Mouse (Mus musculus): ENCODE results near the gene Epsti1.
"Not testable (repeated sequence)": the region's sequence is repeated elsewhere in the genome, so short reads cannot be mapped to it uniquely, and the experiment has no call there.

The Epsti1 gene

DNA sequence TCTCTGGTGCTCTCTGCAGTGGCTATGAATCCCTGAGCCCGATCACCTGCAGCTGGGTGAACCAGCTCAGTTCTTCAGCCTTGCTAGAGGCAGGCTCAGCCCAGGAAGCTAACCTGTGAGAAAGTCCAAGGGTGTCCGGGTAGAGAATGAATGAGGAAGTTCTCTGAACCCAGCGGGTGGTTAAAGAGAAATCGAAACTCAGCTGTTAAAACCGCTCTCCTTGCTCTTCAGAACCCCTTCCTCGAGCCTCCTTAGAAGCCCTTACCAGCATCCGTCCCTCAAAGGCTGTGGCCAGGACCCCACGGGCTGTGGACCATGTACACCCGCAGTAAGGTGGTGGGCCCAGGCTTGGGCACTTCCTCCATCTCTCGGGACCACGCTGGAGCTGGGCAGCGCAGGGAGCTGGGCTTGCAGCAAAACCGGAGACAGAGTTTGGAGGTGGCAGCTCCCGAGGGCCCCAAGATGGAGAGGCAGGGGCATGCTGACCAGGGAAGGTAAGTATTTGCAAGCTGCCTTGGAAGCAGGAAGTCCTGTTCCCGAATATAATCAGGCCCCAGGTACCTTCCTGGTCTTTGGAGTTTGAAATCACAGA lies at the start of gene Epsti1:
TSS of gene Epsti1 (plus strand) at position 69 of the 592 bp plus-strand sequence.
- ATAC-seq (ENCODE audit: low TSS enrichment) = no peak

DNA sequence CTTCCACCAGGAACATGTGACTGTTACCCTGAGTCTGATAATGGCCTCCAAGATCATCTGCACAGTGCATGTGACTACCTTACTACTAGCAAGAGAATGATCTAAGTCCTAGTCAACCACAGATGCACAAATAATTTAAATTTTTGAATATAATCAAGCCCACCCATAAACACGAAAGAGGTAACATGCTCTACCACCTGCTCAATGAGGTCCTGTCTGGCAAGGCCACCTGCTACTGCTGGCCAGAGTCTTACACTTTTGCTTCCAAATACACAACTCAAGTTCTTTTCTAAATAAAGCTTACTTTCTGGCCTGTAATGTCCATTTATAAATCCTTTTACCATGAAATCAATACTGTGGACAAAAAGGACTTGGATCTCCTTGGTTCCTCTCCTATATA lies 44.1 kb upstream of the Epsti1 start:
- no peak for ATAC-seq (ENCODE audit: low TSS enrichment)

DNA sequence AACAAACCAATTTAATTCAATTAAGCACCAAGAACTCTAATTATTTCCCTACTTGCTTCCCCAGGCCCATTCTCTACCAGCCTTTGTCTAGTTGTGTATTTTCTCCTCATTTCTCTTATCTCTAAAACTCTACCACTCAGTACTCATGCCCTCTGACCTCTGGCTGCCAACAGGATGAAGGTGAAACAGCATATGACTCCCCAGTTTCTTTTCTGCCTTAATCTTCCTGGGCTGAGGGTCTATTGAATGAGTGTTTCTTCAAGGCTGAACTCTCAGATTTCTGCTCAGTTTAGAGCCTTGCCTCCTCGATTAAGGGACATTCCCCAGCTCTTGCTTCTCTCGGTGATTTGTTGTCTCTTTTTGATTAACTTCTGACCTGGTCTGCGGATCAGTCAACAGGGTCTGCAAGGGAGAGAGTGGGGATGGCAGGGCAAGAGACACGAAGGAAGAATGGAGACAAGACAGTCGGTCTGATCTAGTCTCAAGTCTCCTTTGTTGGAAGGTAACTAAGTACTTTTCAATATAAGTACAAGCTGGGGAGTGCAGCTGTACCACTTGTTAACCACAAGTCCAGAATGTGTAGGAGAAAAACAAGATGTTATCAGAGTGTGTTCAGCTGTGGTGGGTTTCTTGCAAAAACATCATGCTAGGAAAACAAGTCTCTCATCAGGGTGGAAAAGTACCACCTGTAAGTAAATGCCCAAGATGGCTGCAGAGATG lies 43.0 kb upstream of the Epsti1 start:
- ATAC-seq (ENCODE audit: low TSS enrichment) = no peak

DNA sequence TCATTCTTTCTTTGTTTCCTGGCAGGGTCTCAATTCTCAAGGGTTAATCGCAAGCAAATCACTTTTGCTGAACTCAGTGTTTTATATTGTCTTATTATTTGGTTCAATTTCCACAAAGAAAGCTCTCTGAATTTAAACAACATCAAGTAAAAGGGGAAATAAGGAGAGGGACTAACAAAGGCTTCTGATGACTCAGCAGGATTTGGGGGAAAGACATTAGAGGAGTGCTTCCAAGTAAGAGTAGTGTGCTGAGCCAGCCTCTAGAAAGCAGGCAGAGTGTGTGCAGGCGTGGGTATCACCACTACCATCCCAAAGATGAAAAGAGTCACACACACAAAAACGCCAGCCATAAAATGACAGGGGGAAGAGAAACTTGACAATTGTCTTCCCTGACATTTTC lies 40.0 kb upstream of the Epsti1 start:
- ATAC-seq (ENCODE audit: low TSS enrichment) = peak; percentile 81

DNA sequence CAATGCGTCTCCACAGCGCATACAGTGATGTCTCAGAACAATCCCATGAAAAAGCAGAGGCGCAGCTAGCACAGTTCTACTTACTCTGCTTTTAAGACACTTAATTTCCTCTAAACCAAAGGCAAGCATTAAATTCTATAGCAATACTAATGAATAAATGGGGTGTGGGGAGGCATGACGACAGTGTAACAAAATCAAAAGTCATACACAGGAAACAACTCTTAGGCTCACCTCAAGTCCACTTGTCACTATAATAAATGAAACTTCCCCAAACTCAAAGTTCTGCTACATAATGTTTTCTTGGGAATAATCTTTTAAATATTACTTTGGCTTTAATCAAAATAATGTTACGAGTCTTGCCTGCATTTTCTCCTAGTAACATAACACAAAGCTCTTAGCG lies 39.5 kb upstream of the Epsti1 start:
- peak; percentile 27; the same call in 1 of the 2 replicates for ATAC-seq (ENCODE audit: low TSS enrichment)

DNA sequence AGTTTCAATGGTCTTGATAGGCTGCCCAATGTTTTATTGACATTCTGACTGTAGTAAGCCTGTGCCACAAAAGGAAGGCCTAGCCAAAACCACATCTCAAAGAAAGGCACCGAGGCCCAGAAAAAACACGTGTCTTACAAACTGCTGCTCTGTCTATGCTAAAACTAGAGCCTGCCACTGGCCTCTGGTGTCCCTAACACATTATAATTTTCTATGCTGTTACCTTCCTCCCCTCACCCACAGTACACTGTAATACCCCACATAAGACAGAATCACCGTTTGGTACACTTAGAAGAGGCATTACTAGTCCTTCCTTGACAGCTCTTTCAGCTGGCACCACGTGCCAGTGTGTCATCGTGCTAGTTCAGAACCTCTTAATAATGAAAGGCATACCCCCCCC lies 36.4 kb upstream of the Epsti1 start:
- no peak for ATAC-seq (ENCODE audit: low TSS enrichment)

DNA sequence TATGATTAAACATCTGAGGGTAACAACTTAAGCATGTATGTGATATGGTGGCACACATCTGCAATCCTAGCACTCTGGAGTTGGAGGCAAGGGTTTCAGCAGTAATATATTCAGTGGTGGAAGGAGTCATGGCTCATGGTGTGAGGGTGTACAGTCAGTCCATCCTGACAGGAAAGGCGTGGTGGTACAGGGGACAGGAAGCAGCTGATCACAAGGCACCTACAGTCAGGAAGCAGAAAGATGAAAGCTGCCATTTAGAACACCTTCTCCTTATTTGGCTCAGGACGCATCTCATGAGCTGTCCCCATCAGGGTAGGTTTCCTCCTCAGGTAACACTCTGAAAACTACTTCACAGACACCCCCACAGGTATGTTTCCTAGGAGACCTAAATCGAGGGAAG lies 33.1 kb upstream of the Epsti1 start:
- ATAC-seq (ENCODE audit: low TSS enrichment) = no peak

DNA sequence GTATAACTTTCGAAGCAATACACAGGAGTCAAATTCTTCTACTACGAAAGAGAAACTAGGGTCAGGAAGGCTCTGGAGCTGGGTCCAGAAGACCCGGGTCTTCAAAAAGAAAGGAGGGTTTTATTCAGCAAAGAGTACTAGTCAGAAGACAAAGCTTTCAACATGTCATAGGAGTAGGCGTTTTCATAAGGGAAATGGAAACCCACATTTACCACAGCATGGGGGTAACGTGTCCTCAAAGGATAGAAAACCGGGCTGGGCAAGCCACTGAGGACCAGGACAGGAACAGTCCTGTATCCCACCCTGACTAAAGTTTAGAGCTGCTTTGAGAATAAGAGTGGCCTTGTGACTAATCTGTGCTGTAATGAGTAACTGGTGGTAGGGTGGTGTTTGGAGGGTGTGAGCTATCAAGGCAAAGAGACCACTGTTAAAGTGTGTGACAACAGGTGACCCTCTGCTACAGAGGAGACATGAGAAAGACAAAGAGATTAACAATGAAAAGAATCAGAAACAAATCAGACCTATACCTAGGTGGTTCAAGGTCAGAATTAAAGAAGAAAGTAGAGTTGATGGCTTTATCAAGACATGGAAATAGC lies 32.6 kb upstream of the Epsti1 start:
- no peak for ATAC-seq (ENCODE audit: low TSS enrichment)

DNA sequence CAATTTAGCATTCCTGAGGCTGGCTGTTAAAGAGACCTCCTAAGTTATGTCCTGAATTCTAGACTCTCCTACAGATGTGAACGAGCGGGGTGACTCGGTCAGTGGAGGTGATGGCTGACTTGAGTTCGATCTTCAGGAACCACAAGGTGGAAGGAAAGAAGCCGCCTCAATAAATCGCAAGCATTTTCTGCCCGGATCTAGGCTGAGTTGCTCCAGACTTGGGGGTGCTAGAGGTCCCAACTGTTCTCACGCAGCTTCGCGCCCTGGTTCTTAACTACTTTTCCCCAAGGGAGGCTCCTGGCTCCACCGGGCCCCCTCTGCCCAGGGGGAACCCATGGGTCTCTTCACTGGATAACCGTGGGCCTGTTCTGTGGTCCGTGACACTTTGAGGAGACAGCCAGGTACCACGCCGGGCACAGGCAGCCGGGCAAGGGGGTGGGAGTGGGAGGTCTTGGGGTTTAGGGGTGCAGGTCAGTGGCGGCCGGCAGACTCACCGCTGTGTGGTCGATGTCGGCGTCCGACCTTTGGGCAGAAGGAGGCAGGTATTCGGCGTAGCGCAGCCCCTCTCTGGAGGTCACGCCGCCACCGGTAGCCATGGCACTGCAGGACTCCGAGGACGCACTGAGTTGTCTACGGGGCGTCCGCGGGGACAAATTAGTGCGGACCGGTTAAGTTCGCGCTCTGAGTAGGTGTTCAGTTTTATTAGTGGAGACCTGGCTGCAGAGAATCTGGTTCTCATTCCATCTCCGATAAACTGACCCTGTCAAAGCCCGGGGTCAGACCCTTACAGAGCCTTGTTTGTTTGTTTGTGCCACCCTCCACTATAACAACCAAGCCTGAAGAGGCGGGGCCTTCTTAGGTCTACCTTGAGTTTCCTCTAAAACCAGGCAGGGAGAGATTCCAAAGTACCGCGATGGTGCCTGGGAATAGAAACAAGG lies 29.5 kb upstream of the Epsti1 start, which contains the start of gene Dnajc15:
TSS of gene Dnajc15 (minus strand) at position 822 of the 938 bp plus-strand sequence.
- peak; percentile 86 for ATAC-seq (ENCODE audit: low TSS enrichment)

DNA sequence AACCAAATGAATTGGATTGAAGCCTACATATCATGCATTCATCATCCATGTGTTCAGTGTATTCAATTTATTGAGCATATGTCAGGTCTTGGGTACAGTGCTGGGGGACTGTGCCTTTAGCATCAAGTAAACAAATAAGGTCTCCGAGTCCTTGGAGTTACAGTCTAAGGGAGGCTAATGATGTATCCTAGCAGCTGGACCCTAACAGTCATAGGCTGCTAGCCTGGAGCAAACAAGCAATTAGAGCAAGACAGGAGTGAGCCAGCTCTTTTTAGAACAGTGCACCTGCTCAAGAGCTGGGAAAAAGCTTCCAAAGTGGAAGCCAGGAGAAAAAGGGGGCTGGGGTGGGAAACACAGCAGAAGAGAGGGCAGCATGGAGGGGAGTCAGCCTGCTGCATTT lies 27.8 kb upstream of the Epsti1 start:
- ATAC-seq (ENCODE audit: low TSS enrichment) = no peak

DNA sequence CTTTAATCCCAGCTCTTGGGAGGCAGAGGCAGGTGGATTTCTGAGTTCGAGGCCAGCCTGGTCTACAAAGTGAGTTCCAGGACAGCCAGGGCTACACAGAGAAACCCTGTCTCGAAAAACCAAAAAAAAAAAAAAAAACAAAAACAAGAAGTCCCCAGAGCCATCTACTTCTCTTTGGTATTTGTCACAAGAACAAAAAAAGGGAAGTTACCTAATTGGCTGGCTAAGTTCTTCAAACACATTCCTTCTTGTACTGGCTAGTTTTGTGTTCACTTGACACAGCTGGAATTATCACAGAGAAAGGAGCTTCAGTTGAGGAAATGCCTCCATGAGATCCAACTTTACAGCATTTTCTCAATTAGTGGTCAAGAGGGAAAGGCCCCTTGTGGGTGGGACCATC lies 26.2 kb upstream of the Epsti1 start:
- ATAC-seq (ENCODE audit: low TSS enrichment) = not testable (repeated sequence)

DNA sequence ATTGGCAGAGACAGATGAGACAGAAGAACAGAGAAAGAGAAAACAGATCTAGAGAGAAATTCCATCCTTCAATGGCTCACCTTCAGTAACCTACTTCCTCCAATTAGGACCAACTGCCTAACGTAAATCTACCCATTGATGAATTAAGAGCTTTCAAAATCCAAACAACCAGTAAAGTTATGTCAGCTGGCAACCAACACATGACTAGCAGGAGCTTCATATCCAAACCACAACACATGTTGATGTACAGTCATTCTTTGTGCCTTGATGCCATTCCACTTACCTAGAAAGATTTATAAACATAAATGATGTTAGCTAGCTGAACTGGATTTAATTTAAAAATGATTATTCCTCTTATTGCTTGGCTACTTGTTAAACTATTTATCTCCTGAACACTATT lies 22.0 kb upstream of the Epsti1 start:
- no peak for ATAC-seq (ENCODE audit: low TSS enrichment)

DNA sequence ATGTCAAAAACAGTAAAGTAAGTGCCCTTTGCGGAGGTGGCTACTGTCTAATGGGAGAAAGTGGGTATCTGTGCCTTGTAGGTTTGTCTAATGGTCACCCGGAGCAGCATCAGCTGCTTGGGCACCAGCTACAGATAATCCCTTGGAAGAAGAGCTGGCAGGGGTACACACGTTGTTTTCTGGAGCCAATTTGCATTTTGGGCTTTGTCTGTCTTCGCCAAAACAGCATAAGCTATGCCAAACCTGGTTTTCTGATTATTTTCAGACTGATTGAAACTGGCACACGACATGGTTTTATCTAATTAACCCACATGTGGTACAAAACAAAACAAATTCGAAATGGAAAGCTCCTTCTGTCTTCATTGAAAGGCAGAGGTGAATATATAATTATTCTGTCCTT lies 21.4 kb upstream of the Epsti1 start:
- ATAC-seq (ENCODE audit: low TSS enrichment) = no peak

DNA sequence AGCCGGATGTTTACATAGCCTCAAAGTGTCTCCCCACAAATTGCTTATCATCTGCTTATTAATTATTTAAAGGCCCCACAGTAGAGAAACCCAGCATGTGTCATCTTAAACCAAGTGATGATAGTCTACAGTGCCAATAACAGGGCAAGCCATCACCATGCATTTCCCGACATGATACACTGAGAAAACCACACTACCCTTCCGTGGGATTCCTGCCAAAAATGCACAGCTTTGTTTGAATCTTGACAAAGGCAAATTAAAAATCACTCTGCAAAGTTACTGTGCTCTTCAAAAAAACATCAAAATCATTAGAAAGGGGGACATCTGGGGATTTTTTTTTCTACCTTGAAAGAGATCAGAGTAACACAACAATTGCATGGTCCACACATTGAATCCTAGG lies 17.7 kb upstream of the Epsti1 start:
- no peak for ATAC-seq (ENCODE audit: low TSS enrichment)

DNA sequence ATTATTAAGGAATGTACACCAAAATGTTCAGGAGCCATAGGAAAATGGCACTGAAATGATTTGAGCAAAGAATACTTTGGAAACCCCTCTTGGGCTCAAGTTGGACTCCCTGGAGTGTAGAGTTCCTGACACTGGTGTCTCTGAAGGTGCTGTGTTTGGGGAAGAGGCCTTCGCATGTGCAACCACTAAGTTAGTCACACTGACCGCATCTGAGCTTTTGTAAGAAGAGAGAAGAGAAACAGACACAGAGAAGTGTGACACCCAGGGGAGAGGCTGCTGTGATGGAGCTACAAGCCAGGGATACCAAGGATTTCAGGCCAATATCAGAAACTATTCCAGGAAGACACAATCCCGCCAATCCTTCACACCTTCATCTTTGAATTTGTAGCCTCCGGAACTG lies 17.1 kb upstream of the Epsti1 start:
- no peak for ATAC-seq (ENCODE audit: low TSS enrichment)

DNA sequence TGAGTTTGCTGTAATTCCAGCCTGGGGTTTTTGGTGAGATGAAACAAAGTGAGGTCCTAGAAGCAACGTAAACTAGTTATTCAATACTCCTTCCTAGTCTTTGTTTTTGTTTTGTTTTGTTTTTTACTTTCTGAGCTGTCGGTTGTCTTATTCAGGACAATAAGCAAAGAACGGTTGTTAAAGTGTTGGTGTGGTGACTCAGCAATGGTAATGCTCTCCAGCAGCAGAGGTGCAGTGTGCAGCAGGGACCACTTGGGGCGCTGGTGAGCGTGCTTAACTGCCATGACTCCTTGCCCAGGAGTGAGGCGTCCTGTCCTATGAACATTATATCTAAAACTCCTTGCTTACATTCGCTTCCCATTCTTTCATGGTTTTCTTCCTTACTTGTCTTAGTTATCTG lies 14.1 kb upstream of the Epsti1 start:
- no peak for ATAC-seq (ENCODE audit: low TSS enrichment)

DNA sequence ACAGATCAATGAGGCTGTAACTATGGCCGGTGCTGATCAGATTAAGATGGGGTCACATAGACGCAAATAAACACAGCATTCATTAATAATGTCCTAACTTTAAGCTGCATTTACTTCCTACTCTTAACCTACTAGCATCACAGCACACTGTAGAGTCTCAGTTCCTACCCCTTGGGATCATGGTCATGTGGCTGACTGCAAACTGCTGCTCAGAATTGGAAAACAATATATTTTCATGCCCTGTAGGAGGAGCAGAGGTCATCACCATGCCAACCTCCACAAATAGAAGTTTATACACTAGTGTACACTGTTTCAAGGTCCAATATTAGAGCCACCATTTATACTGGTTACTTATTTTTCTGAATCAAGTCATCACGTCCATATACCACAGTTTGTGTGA lies 8.1 kb upstream of the Epsti1 start:
- ATAC-seq (ENCODE audit: low TSS enrichment) = no peak

DNA sequence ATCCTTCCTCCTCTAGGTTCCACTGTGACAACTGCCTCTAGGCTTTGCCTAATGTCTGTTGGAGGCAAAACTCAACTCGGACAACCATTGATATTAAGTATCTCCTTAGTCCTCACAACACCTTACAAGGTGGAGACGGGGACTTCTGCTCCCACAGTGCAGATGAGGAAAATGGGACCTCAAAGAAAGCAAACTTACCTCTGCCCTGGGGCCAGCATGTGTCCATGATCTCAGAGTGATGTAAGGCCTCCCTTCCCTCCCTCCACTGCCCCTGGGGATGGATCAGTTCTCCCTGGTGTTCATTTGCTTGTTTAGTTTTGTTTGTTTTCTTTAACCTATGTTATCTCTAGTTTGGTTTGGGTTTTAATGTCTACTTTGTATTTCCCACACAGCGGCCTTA lies 1.5 kb upstream of the Epsti1 start:
- ATAC-seq (ENCODE audit: low TSS enrichment) = no peak

DNA sequence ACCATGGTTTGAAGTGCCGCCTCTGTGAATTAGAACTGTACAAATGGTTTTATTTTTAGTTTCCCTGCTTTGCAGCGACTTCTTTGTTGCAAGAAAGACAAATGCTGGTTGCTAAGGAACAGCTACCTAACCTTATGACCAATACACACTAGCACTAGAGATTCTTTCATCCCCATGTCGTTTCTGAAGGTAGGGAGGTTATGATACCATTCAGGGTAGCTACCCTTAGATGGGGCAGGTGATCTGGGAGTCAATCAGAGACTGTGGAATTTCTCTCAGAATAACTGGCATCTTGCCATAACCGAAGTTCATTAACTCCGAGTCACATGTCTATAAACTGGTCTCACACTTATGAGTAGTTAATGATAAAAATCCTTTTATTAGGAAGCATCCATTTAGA lies 1.4 kb downstream of the Epsti1 start:
- ATAC-seq (ENCODE audit: low TSS enrichment) = 0 out of 2 replicates have a peak, but pooled peaks have one; percentile 23

DNA sequence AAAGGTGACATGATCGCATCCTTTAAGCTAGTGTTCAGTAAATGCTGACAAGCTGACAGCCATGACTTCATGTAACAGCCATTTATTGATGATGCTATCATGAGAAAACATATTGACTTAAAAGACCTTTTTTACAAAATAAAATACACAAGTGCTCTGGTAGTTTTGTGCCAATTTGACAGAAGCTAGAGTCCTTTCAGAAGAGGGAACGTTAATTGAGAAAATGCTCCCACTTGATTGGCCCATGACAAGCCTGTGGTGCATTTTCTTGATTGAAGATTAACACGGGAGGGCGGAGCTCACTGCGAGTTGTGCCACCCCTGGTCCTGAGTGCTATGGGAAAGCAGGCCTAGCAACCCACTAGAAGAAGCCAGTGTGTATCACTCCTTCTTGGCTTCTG lies 2.5 kb downstream of the Epsti1 start:
- ATAC-seq (ENCODE audit: low TSS enrichment) = no peak

DNA sequence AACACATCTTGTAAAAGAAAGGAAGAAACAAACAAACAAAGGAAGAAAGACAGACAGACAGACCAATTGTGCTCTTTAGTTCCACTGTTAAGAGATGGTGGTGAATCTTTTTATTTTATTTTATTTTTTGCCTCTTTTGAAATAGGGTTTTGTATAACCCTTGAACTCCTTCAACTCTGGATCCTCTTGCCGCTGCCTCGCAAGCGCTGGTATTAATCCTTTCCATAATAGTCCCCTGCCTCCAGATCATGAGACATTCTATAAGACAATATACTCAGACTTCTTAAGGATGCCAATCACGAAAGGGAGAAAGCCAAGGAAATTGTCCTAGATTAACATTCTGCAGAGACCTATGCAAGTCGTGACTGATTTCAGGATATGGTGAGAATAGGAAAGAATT lies 11.7 kb downstream of the Epsti1 start:
- no peak for ATAC-seq (ENCODE audit: low TSS enrichment)

DNA sequence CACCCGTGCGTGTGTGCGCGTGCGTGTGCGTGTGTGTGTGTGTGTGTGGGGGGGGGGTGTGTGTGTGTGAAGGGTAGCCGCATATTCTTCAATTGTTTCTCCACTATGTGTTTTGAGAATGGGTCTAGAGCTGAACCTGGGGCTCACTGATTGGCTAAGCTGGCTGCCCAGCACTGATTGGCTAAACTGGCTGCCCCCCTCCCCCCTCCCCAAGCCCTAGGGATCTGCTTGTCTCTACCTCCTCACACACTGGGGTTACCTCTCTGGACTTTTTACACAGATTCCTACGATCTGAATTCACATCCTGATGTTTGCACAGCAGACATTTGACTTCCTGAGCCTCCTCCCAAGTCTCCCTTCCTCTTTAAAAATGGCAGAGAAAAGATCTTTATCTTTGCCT lies 17.6 kb downstream of the Epsti1 start:
- no peak for ATAC-seq (ENCODE audit: low TSS enrichment)

Data from frontal cortex, adult (tissue).